Mouse (Mus musculus): ENCODE measurements around the gene Dlgap4. TPM values are rescaled to one million over a fixed set of nuclear protein-coding genes. Genes with fewer than 3 reads are reported as not detected.

Dlgap4 gene
- 9.6 and 12.4 TPM in 2 replicates for total RNA-seq (2012; rRNA removed)
- total RNA-seq (2014; rRNA removed) = 11.6 and 12.7 TPM in 2 replicates
- polyA plus RNA-seq (2012; ENCODE audit: insufficient read length, low read depth) = 34.1 and 38.5 TPM in 2 replicates

DNA sequence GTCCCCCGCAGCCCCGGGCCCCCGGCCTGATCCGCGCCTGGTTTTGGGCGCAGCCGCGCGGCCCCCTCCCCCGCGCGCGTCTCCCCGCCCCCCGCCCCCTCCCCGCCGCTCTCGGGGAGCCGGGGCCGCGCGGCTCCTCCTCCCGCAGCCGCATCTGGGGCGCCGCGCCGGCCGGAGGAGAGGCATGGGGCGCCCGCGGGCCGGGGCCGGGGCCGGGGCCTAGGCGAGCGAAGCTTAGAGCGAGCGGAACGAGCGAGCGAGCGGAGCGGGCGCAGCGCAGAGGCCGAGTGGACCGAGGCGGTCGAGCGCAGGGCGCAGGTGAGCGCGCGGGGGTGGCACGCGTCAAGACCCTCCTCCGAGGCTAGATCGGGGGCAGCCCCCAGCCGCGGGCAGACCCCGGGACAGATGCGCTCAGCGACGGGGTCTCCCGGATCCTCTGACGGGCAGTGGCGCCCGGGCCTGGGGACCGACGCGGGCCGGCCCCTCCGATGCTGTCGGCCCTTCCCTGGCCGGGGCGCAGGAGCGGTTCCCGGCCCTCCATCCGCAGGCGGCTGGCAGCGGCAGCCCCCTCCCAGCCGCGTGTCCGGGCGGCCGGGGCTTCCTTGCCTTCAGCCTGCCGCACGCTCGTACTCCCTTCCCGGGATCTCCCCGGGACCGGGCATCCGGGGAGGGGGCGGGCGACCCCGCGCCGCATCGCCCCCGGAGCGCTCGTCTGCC is at the start of gene Dlgap4:
Dlgap4 (plus strand) TSS at position 165 of the 717 bp plus-strand sequence.
- H3K9me3 ChIP-seq (replicated peaks; ENCODE audit: low read length) = peaks cover 13% of the 10 kb centered on the region
- no peak within 1 kb of the TSS for H3K27ac ChIP-seq (ENCODE audit: insufficient read depth, low read depth)
- peaks cover 83% of the 10 kb centered on the region for H3K27me3 ChIP-seq (replicated peaks)
- H3K4me1 ChIP-seq (ENCODE audit: control insufficient read depth in 1 of 2, insufficient read depth in 2 of 2) = no peaks in the 10 kb centered on the region
- in situ Hi-C loops (cut with MboI; ENCODE audit: low pct_ligation_motif_present, low pct_unique_long_range_greater_than_20kb, low sequenced_read_pairs) (no loop called here), dilution Hi-C loops (cut with MboI; ENCODE audit: extremely low pct_ligation_motif_present, extremely low pct_unique_long_range_greater_than_20kb, low sequenced_read_pairs) (no loop called here)
- H3K79me2 ChIP-seq (replicated peaks; ENCODE audit: control insufficient read depth, extremely low read depth, insufficient read depth, poor library complexity, severe bottlenecking) = no peaks in the 10 kb centered on the region
- H3K4me2 ChIP-seq (ENCODE audit: insufficient read depth, low read depth, poor library complexity, severe bottlenecking) = no peak within 1 kb of the TSS
- H3K9ac ChIP-seq (ENCODE audit: insufficient read depth, low read depth) = no peak within 1 kb of the TSS
- no peaks in the 10 kb centered on the region for H3K36me3 ChIP-seq (replicated peaks in 1 of 2; ENCODE audit: control insufficient read depth in 1 of 2, insufficient read depth in 1 of 2, low read length in 1 of 2)
- no peak within 1 kb of the TSS for H3K4me3 ChIP-seq (replicated peaks in 1 of 3; ENCODE audit: low read depth in 2 of 3, low read length in 2 of 3, poor library complexity in 1 of 3)
- no peak for DNase-seq (ENCODE audit: extremely low read depth)
- no peak for TF ChIP-seq USF1 (IDR thresholded peaks at IDR 0.05; ENCODE audit: low read depth, low read length)
- TF ChIP-seq MAX (IDR thresholded peaks at IDR 0.05; ENCODE audit: low read length) = no peak
- no peak for TF ChIP-seq RAD21 (IDR thresholded peaks at IDR 0.05; ENCODE audit: low read depth, low read length)
- no peak for TF ChIP-seq ZC3H11A (IDR thresholded peaks at IDR 0.05; ENCODE audit: low read depth, low read length)
- TF ChIP-seq JUND (conservative IDR thresholded peaks at IDR 0.05; ENCODE audit: low read depth, low read length) = no peak
- TF ChIP-seq POLR2AphosphoS2 (IDR thresholded peaks at IDR 0.05; ENCODE audit: low read depth, low read length) = no peak
- no peak for TF ChIP-seq MAZ (IDR thresholded peaks at IDR 0.05; ENCODE audit: low read depth, low read length)
- no peak for TF ChIP-seq EP300 (IDR thresholded peaks at IDR 0.05; ENCODE audit: low read length)
- TF ChIP-seq USF2 (conservative IDR thresholded peaks at IDR 0.05; ENCODE audit: low read depth, low read length) = no peak
- TF ChIP-seq TCF12 (IDR thresholded peaks at IDR 0.05; ENCODE audit: low read depth, low read length) = no peak
- no peak for TF ChIP-seq KAT2A (IDR thresholded peaks at IDR 0.05; ENCODE audit: insufficient replicate concordance, low read length)
- no peak for TF ChIP-seq HCFC1 (IDR thresholded peaks at IDR 0.05; ENCODE audit: low read depth, low read length)
- no peak for TF ChIP-seq ZNF384 (IDR thresholded peaks at IDR 0.05; ENCODE audit: low read depth, low read length)
- TF ChIP-seq CTCF (conservative IDR thresholded peaks at IDR 0.05 in 1 of 2, IDR thresholded peaks at IDR 0.05 in 1 of 2; ENCODE audit: low read depth in 2 of 2, low read length in 2 of 2) = no peak
- TF ChIP-seq NELFE (IDR thresholded peaks at IDR 0.05; ENCODE audit: low read depth, low read length) = no peak
- no peak for TF ChIP-seq UBTF (IDR thresholded peaks at IDR 0.05; ENCODE audit: low read depth, low read length)
- no peak for TF ChIP-seq MEF2A (IDR thresholded peaks at IDR 0.05; ENCODE audit: borderline replicate concordance, low read depth, low read length)

- no peak for TF ChIP-seq E2F4 (IDR thresholded peaks at IDR 0.05; ENCODE audit: insufficient replicate concordance, low read depth, low read length)
- no peak for TF ChIP-seq RCOR1 (conservative IDR thresholded peaks at IDR 0.05; ENCODE audit: low read depth, low read length)
- no peak for TF ChIP-seq BHLHE40 (IDR thresholded peaks at IDR 0.05; ENCODE audit: low read depth, low read length)
- no peak for TF ChIP-seq ZNF384 (IDR thresholded peaks at IDR 0.05; ENCODE audit: low read depth, low read length)
- no peak for TF ChIP-seq MYC (IDR thresholded peaks at IDR 0.05; ENCODE audit: low read depth, low read length)
- no peak for TF ChIP-seq JUND (conservative IDR thresholded peaks at IDR 0.05; ENCODE audit: low read depth, low read length)
- no peak for TF ChIP-seq EP300 (IDR thresholded peaks at IDR 0.05; ENCODE audit: low read length)
- TF ChIP-seq ETS1 (conservative IDR thresholded peaks at IDR 0.05; ENCODE audit: low read depth, low read length) = no peak
- TF ChIP-seq CHD2 (IDR thresholded peaks at IDR 0.05; ENCODE audit: low read length) = no peak
- TF ChIP-seq USF2 (conservative IDR thresholded peaks at IDR 0.05; ENCODE audit: low read depth, low read length) = no peak
- TF ChIP-seq NRF1 (IDR thresholded peaks at IDR 0.05; ENCODE audit: low read depth, low read length) = no peak
- TF ChIP-seq MAFK (IDR thresholded peaks at IDR 0.05; ENCODE audit: insufficient replicate concordance, low read length) = no peak
- dilution Hi-C loops (cut with MboI; ENCODE audit: extremely low pct_ligation_motif_present, extremely low pct_unique_long_range_greater_than_20kb, low sequenced_read_pairs) = no loop called here
- H3K27ac ChIP-seq (ENCODE audit: insufficient read depth, low read depth) = no peak overlapping the region
- peaks cover 37 to 83% of the 10 kb centered on the region in 2 experiments for H3K36me3 ChIP-seq (replicated peaks in 1 of 2; ENCODE audit: control insufficient read depth in 1 of 2, insufficient read depth in 1 of 2, low read length in 1 of 2)
- H3K4me1 ChIP-seq (ENCODE audit: control insufficient read depth in 1 of 2, insufficient read depth in 2 of 2) = no peaks in the 10 kb centered on the region
- H3K9ac ChIP-seq (ENCODE audit: insufficient read depth, low read depth) = no peak overlapping the region
- no peak for DNase-seq (ENCODE audit: extremely low read depth)
- in situ Hi-C loops (cut with MboI; ENCODE audit: low pct_ligation_motif_present, low pct_unique_long_range_greater_than_20kb, low sequenced_read_pairs) = no loop called here
- H3K4me2 ChIP-seq (ENCODE audit: insufficient read depth, low read depth, poor library complexity, severe bottlenecking) = no peak overlapping the region
- H3K9me3 ChIP-seq (replicated peaks; ENCODE audit: low read length) = no peaks in the 10 kb centered on the region
- no peak overlapping the region for H3K4me3 ChIP-seq (replicated peaks in 1 of 3; ENCODE audit: low read depth in 2 of 3, low read length in 2 of 3, poor library complexity in 1 of 3)
- no peaks in the 10 kb centered on the region for H3K79me2 ChIP-seq (replicated peaks; ENCODE audit: control insufficient read depth, extremely low read depth, insufficient read depth, poor library complexity, severe bottlenecking)
- no peaks in the 10 kb centered on the region for H3K27me3 ChIP-seq (replicated peaks)
Measured at GRCm38 (mm10) chr2:156566512-156566911, 47.0 kb upstream of the Dlgap4 start.
